Mouse (Mus musculus) lung, embryonic 14.5 days (tissue): Measurements from ENCODE around the gene Pxmp2. TPM values are rescaled to one million over a fixed set of nuclear protein-coding genes. Genes with fewer than 3 reads are reported as not detected.

Experiments
- ATAC-seq: fragments of 200-750 bp; cut with Nextera tagmentation; 2 replicates; pipeline ENCODE4 v1.8.0; 2017; ENCODE audit warnings: mild to moderate bottlenecking, moderate TSS enrichment, moderate library complexity; ENCODE audit not compliant: insufficient read depth
- DNase-seq: peaks from one replicate; pipeline ENCODE4 v3.0.0-alpha.2; 2015
- H3K27ac ChIP-seq: fragments of 300-500 bp; sonication (generic); 2 replicates; pipeline ENCODE4 v1.5.1; 2014; ENCODE audit warnings: low read depth, mild to moderate bottlenecking, moderate library complexity
- H3K27me3 ChIP-seq: fragments of 300-500 bp; sonication (generic); 2 replicates; pipeline ENCODE4 v1.6.1; 2014; ENCODE audit warnings: low read length, control low read depth; ENCODE audit not compliant: insufficient read depth
- H3K36me3 ChIP-seq: fragments of 300-500 bp; sonication (generic); 2 replicates; pipeline ENCODE4 v1.6.1; 2014; ENCODE audit warnings: control low read depth; ENCODE audit not compliant: insufficient read depth
- H3K4me1 ChIP-seq: fragments of 300-500 bp; sonication (generic); 2 replicates; pipeline ENCODE4 v1.6.1; 2014; ENCODE audit warnings: antibody characterized with exemption, control low read depth; ENCODE audit not compliant: insufficient read depth
- H3K4me2 ChIP-seq: fragments of 300-500 bp; sonication (generic); 2 replicates; pipeline ENCODE4 v1.6.1; 2014; ENCODE audit warnings: mild to moderate bottlenecking
- H3K4me3 ChIP-seq: fragments of 300-500 bp; sonication (generic); 2 replicates; pipeline ENCODE4 v1.5.1; 2014; ENCODE audit warnings: low read depth, low read length
- H3K9ac ChIP-seq: fragments of 300-500 bp; sonication (generic); 2 replicates; pipeline ENCODE4 v1.6.1; 2014
- H3K9me3 ChIP-seq: fragments of 300-500 bp; sonication (generic); 2 replicates; pipeline ENCODE4 v1.6.1; 2016; ENCODE audit warnings: low read depth, low read length, control low read depth
- CTCF ChIP-seq: IDR thresholded peaks from 2 replicates; pipeline ENCODE4 v1.5.1; 2016; ENCODE audit warnings: antibody characterized with exemption, low read depth
- WGBS: fragments of 180-500 bp; shearing (Covaris S2); extraction: QIAGEN DNeasy Blood & Tissue Kit; methylation state at CpG from one replicate; pipeline ENCODE4 v1.1.7; 2014; 5-methylcytosine and 5-hydroxymethylcytosine counted together
- polyA plus RNA-seq: library from polyadenylated mRNA; unstranded; fragments of >200 nt; fragmentation: Nextera tagmentation; extraction: Ambion mirVana; gene quantifications from 2 replicates; pipeline ENCODE4 v1.2.1, GENCODE M21; 2014

The Pxmp2 gene
- polyA plus RNA-seq, 1 experiment from 2014 or later: 9.4 TPM

DNA sequence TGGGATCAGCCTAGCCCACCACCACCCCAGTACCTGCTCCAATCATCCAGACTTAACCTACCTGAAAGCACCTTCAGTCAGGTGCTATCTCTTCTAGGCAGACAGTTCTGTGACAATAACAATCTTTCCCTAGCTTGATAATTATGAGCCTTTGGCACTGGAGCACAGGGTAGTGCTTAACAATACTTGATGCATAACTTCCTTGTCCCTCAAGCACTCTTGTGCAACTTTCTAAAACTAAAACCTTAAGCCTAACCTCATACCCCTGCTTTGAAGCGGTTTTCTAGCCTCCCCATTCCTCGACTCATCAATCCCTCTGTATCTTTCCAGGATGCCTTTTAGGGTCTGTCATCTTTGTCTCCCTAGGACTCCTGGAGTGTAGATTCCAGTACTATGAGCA lies 11.1 kb downstream of the Pxmp2 start:
- Histone ChIP-seq H3K27ac (no peak overlapping the region), H3K9me3 (no peaks in the 10 kb centered on the region), H3K36me3 (no peaks in the 10 kb centered on the region), H3K9ac (no peak overlapping the region), H3K4me3 (no peak overlapping the region), H3K4me1 (no peaks in the 10 kb centered on the region), H3K27me3 (no peaks in the 10 kb centered on the region), H3K4me2 (no peak overlapping the region)
- TF ChIP-seq CTCF: no peak
- ATAC-seq (no peak), DNase-seq (no peak)
- 44% methylated on average over 2 of the region's 2 CpGs for WGBS

DNA sequence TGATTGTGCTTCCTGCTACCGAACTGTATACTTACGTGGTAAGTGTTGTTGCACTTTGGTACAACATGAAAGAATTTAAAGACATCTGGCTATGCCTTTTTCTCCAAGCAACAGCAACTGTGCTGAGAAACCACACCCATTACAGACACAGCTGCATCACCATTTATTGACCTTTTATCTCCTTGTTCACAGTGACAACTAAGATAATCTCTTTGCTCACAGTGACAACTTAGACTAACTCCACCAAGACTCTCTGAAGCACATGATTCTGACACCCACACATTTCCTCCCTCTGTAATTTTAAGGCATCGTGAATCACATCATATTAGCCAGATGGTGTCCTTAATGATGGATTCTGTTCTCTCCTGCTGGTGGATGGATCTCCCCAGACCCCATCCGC lies 11.8 kb downstream of the Pxmp2 start:
- Histone ChIP-seq H3K27me3 (no peaks in the 10 kb centered on the region), H3K4me1 (no peaks in the 10 kb centered on the region), H3K9ac (no peak overlapping the region), H3K4me3 (no peak overlapping the region), H3K36me3 (no peaks in the 10 kb centered on the region), H3K4me2 (no peak overlapping the region), H3K27ac (no peak overlapping the region), H3K9me3 (no peaks in the 10 kb centered on the region)
- ATAC-seq (no peak), DNase-seq (no peak)
- WGBS: 73% methylated on average over 4 of the region's 4 CpGs
- TF ChIP-seq CTCF: no peak

DNA sequence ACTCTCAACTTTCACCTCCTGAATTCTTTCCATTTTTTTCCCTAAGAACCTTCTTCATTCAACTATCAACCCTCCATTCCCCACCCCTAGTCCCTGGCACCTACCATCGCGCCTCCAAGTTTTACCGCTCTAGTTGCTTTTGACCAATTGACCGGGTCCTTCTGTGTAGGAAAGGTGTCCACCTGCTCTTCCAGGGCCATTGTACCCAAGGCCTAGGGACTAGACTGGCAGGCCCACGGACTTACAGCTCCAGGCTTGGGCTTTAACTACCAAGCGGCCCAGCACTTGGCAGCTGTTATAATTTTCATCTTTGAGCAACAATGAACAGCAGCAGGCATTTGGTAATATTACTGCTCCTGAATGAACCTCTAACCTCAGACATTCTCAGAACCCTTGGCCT lies 15.7 kb downstream of the Pxmp2 start:
- Histone ChIP-seq H3K27ac (no peak overlapping the region), H3K9ac (no peak overlapping the region), H3K9me3 (no peaks in the 10 kb centered on the region), H3K4me3 (no peak overlapping the region), H3K36me3 (peaks cover 23% of the 10 kb centered on the region), H3K4me1 (0 out of 2 replicates have a peak, but pooled peaks cover 4% of the 10 kb centered on the region), H3K27me3 (no peaks in the 10 kb centered on the region), H3K4me2 (no peak overlapping the region)
- WGBS: 93% methylated on average over 6 of the region's 6 CpGs
- DNase-seq (no peak), ATAC-seq (peak; percentile 13; the same call in 1 of the 2 replicates)
- no peak for TF ChIP-seq CTCF

DNA sequence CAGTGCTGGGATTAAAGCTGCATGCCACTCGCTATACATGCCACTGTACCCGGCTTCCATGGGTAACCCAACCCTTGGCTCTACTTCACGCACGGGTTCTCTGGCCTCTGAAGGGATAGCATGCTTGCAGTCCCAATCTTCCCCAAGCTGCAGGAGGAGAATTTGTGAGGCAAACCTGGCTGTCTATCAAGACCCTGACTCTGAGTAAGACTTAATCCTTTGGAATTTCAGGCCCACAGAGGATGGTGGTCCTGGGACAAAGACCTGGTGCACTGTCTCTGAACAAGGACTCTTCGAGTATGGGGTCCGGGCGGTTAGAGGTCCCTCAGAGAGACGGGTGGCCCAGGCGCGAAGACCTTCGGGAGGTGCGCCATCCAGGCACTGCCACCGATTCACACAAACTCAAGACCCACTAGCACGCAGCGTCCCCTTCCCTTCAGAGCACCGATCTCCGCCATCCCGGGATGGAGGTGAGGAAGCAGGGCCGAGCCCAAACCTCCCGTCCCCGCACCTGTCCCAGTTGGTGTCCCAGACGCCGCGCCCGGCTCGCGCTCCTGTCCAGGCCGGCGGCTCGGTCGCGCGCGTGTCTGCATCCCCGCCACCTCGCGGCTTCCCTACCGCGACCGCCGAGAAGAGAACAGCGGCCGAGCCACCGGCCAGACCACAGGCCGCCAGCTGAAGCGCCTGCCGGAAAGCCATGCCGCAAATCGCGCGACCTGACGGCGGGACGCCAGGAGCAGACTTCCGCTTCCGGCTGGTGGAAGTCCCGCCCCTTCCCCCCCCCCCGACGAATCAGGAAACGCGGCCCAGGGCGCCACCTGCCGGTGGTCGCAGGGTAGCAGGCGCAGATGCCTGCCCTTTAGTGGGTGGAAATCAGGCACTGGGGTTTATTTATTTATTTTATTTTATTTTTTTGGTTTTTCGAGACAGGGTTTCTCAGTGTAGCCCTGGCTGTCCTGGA lies 16.6 kb downstream of the Pxmp2 start, which contains the start of gene Pgam5:
Gene Pgam5, minus strand, starts transcription at position 773 of the 961 bp plus-strand sequence.
- DNase-seq (peak; percentile 95), ATAC-seq (peak; percentile 89)
- peak within 1 kb of the TSS; percentile 94 for H3K4me2 ChIP-seq
- H3K4me1 ChIP-seq: 0 out of 2 replicates have a peak, but pooled peaks cover 4% of the 10 kb centered on the region
- TF ChIP-seq CTCF: peak; percentile 83
- H3K36me3 ChIP-seq: peaks cover 31% of the 10 kb centered on the region
- no peaks in the 10 kb centered on the region for H3K27me3 ChIP-seq
- H3K27ac ChIP-seq: peak within 1 kb of the TSS; percentile 50; the same call in 1 of the 2 replicates
- H3K4me3 ChIP-seq: peak within 1 kb of the TSS; percentile 97
- H3K9ac ChIP-seq: peak within 1 kb of the TSS; percentile 88
- under 1% methylated on average over 61 of the region's 66 CpGs for WGBS
- H3K9me3 ChIP-seq: no peaks in the 10 kb centered on the region

DNA sequence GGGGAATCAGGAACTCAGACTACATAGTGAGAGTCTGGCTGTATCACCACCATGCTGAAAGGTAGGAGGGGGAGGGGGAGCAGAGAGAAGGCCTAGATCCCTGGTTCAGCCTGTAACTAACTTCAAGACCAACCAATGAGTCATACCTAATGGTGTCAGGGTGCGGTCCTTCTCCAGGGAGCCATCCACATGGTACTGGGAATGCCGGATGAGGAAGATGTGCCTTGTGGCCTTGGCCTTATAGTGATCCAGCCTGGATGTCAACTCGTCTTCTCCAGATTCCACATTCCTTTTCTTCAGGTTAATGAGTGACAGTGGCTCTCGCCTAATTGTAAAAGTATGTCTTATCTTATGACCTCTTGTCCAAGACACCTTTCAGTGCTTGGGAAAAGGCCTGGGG lies 19.0 kb downstream of the Pxmp2 start:
- WGBS: 77% methylated on average over 4 of the region's 4 CpGs
- no peak for TF ChIP-seq CTCF
- H3K27ac ChIP-seq: no peak overlapping the region
- H3K9me3 ChIP-seq: no peaks in the 10 kb centered on the region
- ATAC-seq (no peak), DNase-seq (no peak)
- H3K4me2 ChIP-seq: no peak overlapping the region
- H3K27me3 ChIP-seq: no peaks in the 10 kb centered on the region
- H3K9ac ChIP-seq: no peak overlapping the region
- no peak overlapping the region for H3K4me3 ChIP-seq
- H3K36me3 ChIP-seq: peaks cover 33% of the 10 kb centered on the region
- 0 out of 2 replicates have a peak, but pooled peaks cover 4% of the 10 kb centered on the region for H3K4me1 ChIP-seq

DNA sequence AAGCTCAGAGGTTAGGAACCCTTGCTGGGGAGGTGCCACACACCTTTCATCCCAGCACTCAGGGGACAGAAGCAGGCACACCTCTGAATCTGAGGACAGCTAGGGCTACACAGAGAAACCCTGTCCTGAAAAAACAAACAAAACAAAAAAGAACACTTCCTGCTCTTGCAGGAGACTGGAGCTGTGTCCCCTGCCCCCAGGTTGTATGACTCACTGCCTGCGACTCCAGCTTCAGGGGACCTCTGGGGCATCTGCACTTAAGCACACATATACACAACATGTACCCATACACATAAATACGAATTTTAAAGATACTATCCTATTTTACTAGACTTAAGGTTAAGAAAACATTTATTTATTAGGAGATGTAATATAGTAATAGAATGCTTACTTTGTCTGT lies 41.9 kb downstream of the Pxmp2 start:
- no peak overlapping the region for H3K4me3 ChIP-seq
- H3K9ac ChIP-seq: no peak overlapping the region
- H3K4me1 ChIP-seq: no peaks in the 10 kb centered on the region
- no peak overlapping the region for H3K27ac ChIP-seq
- no peaks in the 10 kb centered on the region for H3K27me3 ChIP-seq
- no peak overlapping the region for H3K4me2 ChIP-seq
- ATAC-seq (no peak), DNase-seq (no peak)
- H3K36me3 ChIP-seq: peaks cover 98% of the 10 kb centered on the region
- no peak for TF ChIP-seq CTCF
- H3K9me3 ChIP-seq: no peaks in the 10 kb centered on the region
- 75% methylated on average over 2 of the region's 2 CpGs for WGBS

DNA sequence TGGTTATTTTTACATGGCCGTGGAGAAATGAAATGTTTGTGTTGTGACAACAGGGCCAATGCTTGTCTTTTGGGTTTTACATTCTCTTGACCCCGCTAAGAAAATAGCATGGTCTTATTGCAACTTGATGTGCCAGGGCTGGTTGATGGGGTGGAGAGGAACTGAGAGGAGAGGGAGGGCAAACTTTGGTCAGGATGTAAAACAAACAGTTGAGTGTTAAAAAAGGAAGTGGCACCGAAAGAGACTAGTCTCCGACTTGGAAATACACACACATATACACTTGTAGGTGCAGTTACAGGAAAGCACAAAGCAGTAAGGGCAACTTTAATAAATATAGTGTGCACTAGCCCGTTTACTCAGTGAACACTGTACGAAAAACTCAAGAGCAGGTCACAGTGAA lies 53.6 kb downstream of the Pxmp2 start:
- ATAC-seq (no peak), DNase-seq (no peak)
- no peaks in the 10 kb centered on the region for H3K27me3 ChIP-seq
- peaks cover 33% of the 10 kb centered on the region for H3K36me3 ChIP-seq
- H3K9ac ChIP-seq: no peak overlapping the region
- no peaks in the 10 kb centered on the region for H3K9me3 ChIP-seq
- no peak overlapping the region for H3K27ac ChIP-seq
- 68% methylated on average over 6 of the region's 6 CpGs for WGBS
- peak overlapping the region; percentile 71 for H3K4me2 ChIP-seq
- peaks cover 2% of the 10 kb centered on the region; the same call in 1 of the 2 replicates for H3K4me1 ChIP-seq
- TF ChIP-seq CTCF: no peak
- H3K4me3 ChIP-seq: peak overlapping the region; percentile 94; the same call in 1 of the 2 replicates
